Mouse (Mus musculus): ENCODE data around the gene Smim7. TPM values are rescaled to one million over a fixed set of nuclear protein-coding genes. Genes with fewer than 3 reads are reported as not detected.
A peak's percentile ranks its signal among the peaks of the same experiment; 100 is the strongest.

The Smim7 gene
- polyA plus RNA-seq, 1 experiment from 2014 or later: 77.9 TPM

GRCm38 (mm10) chr8:72555770-72556169 is 15.1 kb downstream of the Smim7 start:
- Histone ChIP-seq H3K4me1 (replicated peaks; ENCODE audit: control insufficient read depth, insufficient read depth, low read length) (no peaks in the 10 kb centered on the region), H3K27me3 (replicated peaks; ENCODE audit: control insufficient read depth, insufficient read depth, low read length) (no peaks in the 10 kb centered on the region), H3K36me3 (ENCODE audit: control insufficient read depth, insufficient read depth, low read length) (peaks cover 7% of the 10 kb centered on the region), H3K4me3 (ENCODE audit: low read depth, low read length) (no peak overlapping the region), H3K27ac (ENCODE audit: low read depth, low read length) (no peak overlapping the region), H3K9ac (ENCODE audit: low read depth, low read length) (no peak overlapping the region), H3K9me3 (ENCODE audit: control insufficient read depth, low read length) (no peaks in the 10 kb centered on the region), H3K4me2 (no peak overlapping the region)
- 59% methylated on average over 4 of the region's 4 CpGs for WGBS
- no peak for DNase-seq (ENCODE audit: low spot score)
- no peak for ATAC-seq (replicated peaks; ENCODE audit: low FRiP score)

DNA sequence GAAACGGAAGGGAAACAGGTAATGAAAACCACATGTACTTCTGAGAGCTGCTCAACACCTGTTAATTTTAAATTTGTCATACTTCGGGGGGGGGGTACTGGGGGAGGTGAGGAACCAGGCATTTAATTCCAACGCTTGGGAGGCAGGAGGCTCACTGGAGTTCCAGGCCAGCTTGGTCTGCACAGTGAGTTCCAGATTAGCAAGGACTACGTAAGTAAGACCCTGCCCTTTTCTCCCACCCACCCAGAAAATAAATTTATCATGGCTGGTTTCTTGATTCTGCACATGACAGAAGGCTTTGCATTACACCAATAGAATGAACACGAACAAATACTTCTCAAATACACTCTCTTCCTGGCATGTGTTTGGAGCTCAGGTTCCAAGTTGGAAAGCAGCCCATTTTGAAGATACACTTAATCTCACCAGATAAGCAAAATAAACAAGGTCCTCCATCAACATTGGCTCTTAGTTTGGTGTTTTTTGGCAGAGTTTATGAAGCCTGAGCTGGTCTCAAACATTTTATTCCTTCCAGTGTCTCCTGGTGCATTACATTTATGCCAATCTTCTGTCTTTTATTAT is 21.5 kb downstream of the Smim7 start:
- WGBS: 19% methylated on average over 5 of the region's 5 CpGs
- no peak for ATAC-seq (replicated peaks; ENCODE audit: low FRiP score)

GRCm38 (mm10) chr8:72548644-72549313 is 22.1 kb downstream of the Smim7 start:
- Histone ChIP-seq H3K27me3 (replicated peaks; ENCODE audit: control insufficient read depth, insufficient read depth, low read length) (no peaks in the 10 kb centered on the region), H3K36me3 (ENCODE audit: control insufficient read depth, insufficient read depth, low read length) (peaks cover 4% of the 10 kb centered on the region), H3K9me3 (ENCODE audit: control insufficient read depth, low read length) (no peaks in the 10 kb centered on the region), H3K27ac (ENCODE audit: low read depth, low read length) (peak overlapping the region; percentile 90), H3K4me3 (ENCODE audit: low read depth, low read length) (peak overlapping the region; percentile 90), H3K4me2 (peak overlapping the region; percentile 89), H3K9ac (ENCODE audit: low read depth, low read length) (peak overlapping the region; percentile 81), H3K4me1 (replicated peaks; ENCODE audit: control insufficient read depth, insufficient read depth, low read length) (peaks cover 21% of the 10 kb centered on the region)
- ATAC-seq (replicated peaks; ENCODE audit: low FRiP score): peak; percentile 52
- no peak for DNase-seq (ENCODE audit: low spot score)
- WGBS: under 1% methylated on average over 45 of the region's 45 CpGs

More for the DNA sequence above, 21.5 kb downstream of the Smim7 start:
- H3K27me3 ChIP-seq (replicated peaks; ENCODE audit: control insufficient read depth, insufficient read depth, low read length): no peaks in the 10 kb centered on the region
- H3K4me3 ChIP-seq (ENCODE audit: low read depth, low read length): peak overlapping the region; percentile 90
- H3K9ac ChIP-seq (ENCODE audit: low read depth, low read length): peak overlapping the region; percentile 81
- H3K4me1 ChIP-seq (replicated peaks; ENCODE audit: control insufficient read depth, insufficient read depth, low read length): peaks cover 21% of the 10 kb centered on the region
- H3K9me3 ChIP-seq (ENCODE audit: control insufficient read depth, low read length): no peaks in the 10 kb centered on the region
- H3K36me3 ChIP-seq (ENCODE audit: control insufficient read depth, insufficient read depth, low read length): peaks cover 4% of the 10 kb centered on the region
- peak overlapping the region; percentile 89 for H3K4me2 ChIP-seq
- H3K27ac ChIP-seq (ENCODE audit: low read depth, low read length): peak overlapping the region; percentile 90
- DNase-seq (ENCODE audit: low spot score): no peak

DNA sequence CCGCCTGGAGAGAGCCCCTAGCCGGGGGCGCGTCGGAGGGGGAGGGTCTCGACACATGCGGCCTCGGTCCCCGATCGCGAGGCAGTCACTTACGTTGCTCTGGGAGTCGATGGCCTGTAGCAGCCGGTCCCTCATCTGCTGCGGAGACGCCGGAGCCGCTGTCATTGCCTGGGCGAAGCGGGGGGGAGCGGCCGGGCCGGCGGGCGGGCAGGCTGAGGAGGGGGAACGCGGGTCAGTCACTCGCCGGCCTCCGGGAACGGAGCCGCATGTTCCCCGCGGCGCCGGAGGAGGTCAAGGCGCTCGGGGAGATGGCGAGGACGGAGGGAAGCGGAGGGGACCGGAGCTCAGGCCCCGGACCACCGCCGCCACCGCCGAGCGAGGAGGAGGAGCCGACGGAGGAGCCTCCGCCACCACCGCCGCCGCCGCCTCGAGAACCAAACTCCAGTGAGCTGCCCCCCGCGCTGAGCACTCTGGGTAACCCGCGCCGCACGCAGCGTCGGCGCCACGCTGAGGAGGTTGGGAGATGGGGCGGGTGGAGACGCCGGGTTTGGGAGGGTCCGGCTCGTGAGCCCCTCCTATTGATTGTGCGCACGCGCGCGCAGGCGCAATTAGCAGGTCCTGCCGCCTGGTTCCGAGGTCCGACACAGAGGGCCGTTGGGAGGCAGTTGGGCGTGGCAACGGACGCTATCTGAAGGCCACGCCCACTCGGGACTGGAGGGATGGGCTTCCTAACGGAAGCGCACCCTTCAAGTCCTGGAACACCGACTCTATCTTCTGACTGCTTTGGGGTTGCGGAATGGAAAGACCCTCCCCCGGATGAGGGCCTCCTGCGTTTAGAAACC is 22.9 kb downstream of the Smim7 start, which contains the start of gene Med26:
Med26 (minus strand) TSS at position 469 of the 842 bp plus-strand sequence.
- peaks cover 21% of the 10 kb centered on the region for H3K4me1 ChIP-seq (replicated peaks; ENCODE audit: control insufficient read depth, insufficient read depth, low read length)
- H3K4me3 ChIP-seq (ENCODE audit: low read depth, low read length): peak within 1 kb of the TSS; percentile 90
- peak within 1 kb of the TSS; percentile 90 for H3K27ac ChIP-seq (ENCODE audit: low read depth, low read length)
- peaks cover 10% of the 10 kb centered on the region for H3K36me3 ChIP-seq (ENCODE audit: control insufficient read depth, insufficient read depth, low read length)
- ATAC-seq (replicated peaks; ENCODE audit: low FRiP score) (peak; percentile 96), DNase-seq (ENCODE audit: low spot score) (peak; percentile 97)
- H3K9me3 ChIP-seq (ENCODE audit: control insufficient read depth, low read length): no peaks in the 10 kb centered on the region
- H3K9ac ChIP-seq (ENCODE audit: low read depth, low read length): peak within 1 kb of the TSS; percentile 93
- peak within 1 kb of the TSS; percentile 89 for H3K4me2 ChIP-seq
- WGBS: under 1% methylated on average over 91 of the region's 92 CpGs
- H3K27me3 ChIP-seq (replicated peaks; ENCODE audit: control insufficient read depth, insufficient read depth, low read length): no peaks in the 10 kb centered on the region

DNA sequence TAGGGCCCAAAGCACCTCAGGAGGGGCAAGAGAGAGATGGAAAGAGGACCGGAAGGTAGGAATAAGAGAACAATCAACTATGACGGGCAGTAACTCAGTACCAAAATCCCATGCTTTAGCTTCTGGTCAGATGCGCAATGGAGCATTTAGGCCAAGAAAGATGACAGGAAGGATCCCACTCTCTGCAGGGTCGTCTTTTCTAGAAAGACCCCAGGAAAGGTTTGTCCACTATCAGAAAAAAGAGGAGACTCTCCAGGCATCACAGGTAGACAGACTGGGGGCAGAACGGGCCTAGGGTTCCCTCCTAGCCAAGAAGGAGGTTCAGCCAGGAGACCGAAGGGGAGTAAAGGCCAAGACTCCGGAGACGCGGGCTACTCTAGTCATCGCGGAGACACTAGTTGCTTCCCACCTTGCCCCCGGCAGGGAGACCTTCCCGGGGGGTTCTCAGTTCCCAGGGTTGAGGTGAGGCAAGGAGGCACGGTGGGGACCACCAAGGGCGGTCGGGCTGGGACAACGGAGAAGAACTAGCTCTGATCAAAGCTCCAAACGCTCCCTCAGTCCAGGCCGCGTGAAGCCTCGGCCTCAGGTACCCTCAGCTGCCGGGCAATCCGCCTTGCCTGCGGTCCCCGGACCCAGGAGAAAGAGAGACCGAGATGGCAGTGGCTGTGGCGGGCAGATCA is 23.6 kb downstream of the Smim7 start:
- no peak; the same call in 1 of the 2 replicates for ATAC-seq (replicated peaks; ENCODE audit: low FRiP score)
- H3K4me2 ChIP-seq: peak overlapping the region; percentile 89
- peak overlapping the region; percentile 90 for H3K4me3 ChIP-seq (ENCODE audit: low read depth, low read length)
- H3K9ac ChIP-seq (ENCODE audit: low read depth, low read length): peak overlapping the region; percentile 93
- H3K4me1 ChIP-seq (replicated peaks; ENCODE audit: control insufficient read depth, insufficient read depth, low read length): peaks cover 26% of the 10 kb centered on the region
- 2% methylated on average over 27 of the region's 27 CpGs for WGBS
- peaks cover 10% of the 10 kb centered on the region for H3K36me3 ChIP-seq (ENCODE audit: control insufficient read depth, insufficient read depth, low read length)
- H3K9me3 ChIP-seq (ENCODE audit: control insufficient read depth, low read length): no peaks in the 10 kb centered on the region
- DNase-seq (ENCODE audit: low spot score): no peak
- peak overlapping the region; percentile 77 for H3K27ac ChIP-seq (ENCODE audit: low read depth, low read length)
- H3K27me3 ChIP-seq (replicated peaks; ENCODE audit: control insufficient read depth, insufficient read depth, low read length): no peaks in the 10 kb centered on the region

DNA sequence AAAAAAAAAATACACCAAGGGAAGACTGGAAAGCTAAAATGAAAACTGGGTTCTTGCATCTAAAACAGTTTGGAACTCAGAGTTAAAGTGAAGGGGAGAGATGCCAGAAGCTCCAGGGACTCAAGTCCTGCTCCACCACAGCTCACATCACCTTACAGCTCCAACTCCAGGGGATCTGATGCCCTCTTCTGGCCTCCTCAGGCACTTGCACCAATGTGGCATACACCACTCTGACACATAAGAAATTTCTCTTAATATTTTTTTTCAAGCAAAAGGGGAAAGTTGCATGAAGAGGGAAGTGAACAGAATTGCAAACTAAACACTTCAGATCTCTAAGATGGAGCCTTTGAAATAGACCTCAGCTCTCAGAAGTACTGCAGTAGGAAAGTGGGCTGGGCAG is 31.7 kb downstream of the Smim7 start:
- peaks cover 7% of the 10 kb centered on the region; the same call in 1 of the 2 replicates for H3K4me1 ChIP-seq (replicated peaks; ENCODE audit: control insufficient read depth, insufficient read depth, low read length)
- H3K4me2 ChIP-seq: no peak overlapping the region
- H3K4me3 ChIP-seq (ENCODE audit: low read depth, low read length): no peak overlapping the region
- no peaks in the 10 kb centered on the region for H3K27me3 ChIP-seq (replicated peaks; ENCODE audit: control insufficient read depth, insufficient read depth, low read length)
- no peak for ATAC-seq (replicated peaks; ENCODE audit: low FRiP score)
- no peaks in the 10 kb centered on the region for H3K9me3 ChIP-seq (ENCODE audit: control insufficient read depth, low read length)
- no peak overlapping the region for H3K9ac ChIP-seq (ENCODE audit: low read depth, low read length)
- no peak overlapping the region for H3K27ac ChIP-seq (ENCODE audit: low read depth, low read length)
- no peak for DNase-seq (ENCODE audit: low spot score)
- H3K36me3 ChIP-seq (ENCODE audit: control insufficient read depth, insufficient read depth, low read length): peaks cover 6% of the 10 kb centered on the region; the same call in 1 of the 2 replicates

DNA sequence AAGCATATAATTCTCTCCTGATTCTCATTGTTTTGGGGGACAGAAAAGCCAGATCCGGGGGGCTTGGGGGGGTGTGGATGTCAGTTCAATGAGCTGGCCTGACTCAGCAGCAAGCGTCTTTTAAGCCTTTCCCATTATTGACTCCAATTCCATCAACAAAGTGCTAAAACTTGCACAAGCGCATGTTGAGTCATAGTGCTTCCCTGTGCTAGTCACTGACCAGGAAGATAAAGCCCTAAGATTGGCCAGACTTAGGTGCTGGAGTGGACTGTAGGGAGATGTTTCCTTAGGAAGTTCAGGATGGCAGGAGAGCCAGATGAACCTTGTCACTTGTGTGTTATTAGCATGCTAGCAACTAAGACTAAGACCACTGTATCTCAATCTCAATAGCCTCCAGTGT is 36.0 kb downstream of the Smim7 start:
- Histone ChIP-seq H3K36me3 (ENCODE audit: control insufficient read depth, insufficient read depth, low read length) (no peaks in the 10 kb centered on the region; the same call in 1 of the 2 replicates), H3K4me2 (no peak overlapping the region), H3K27me3 (replicated peaks; ENCODE audit: control insufficient read depth, insufficient read depth, low read length) (no peaks in the 10 kb centered on the region), H3K4me3 (ENCODE audit: low read depth, low read length) (no peak overlapping the region), H3K9me3 (ENCODE audit: control insufficient read depth, low read length) (no peaks in the 10 kb centered on the region), H3K9ac (ENCODE audit: low read depth, low read length) (no peak overlapping the region), H3K27ac (ENCODE audit: low read depth, low read length) (no peak overlapping the region), H3K4me1 (replicated peaks; ENCODE audit: control insufficient read depth, insufficient read depth, low read length) (0 out of 2 replicates have a peak, but pooled peaks cover 2% of the 10 kb centered on the region)
- no peak for DNase-seq (ENCODE audit: low spot score)
- ATAC-seq (replicated peaks; ENCODE audit: low FRiP score): no peak
- WGBS: 88% methylated on average over 3 of the region's 3 CpGs

DNA sequence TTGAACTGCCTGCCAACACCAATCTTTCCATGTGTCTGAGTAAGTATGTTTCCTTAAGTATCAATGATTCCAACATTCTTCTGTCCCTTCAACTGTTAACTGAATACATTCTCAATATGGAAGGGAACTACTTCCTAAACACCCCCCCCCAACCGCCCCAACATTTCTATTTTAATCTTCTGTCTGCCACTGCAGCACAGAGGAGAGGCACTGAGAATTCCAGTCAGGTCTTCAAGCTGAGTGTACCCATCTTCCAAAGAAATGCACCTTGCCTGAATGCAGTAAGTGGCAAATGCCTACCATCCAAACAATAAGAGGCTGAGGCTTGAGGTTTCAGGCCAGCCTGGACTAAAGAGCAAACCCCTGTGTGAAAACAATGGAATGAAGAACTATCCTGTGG is 38.8 kb downstream of the Smim7 start:
- Histone ChIP-seq H3K4me1 (replicated peaks; ENCODE audit: control insufficient read depth, insufficient read depth, low read length) (no peaks in the 10 kb centered on the region), H3K4me2 (no peak overlapping the region), H3K36me3 (ENCODE audit: control insufficient read depth, insufficient read depth, low read length) (peaks cover under 1% of the 10 kb centered on the region; the same call in 1 of the 2 replicates), H3K27ac (ENCODE audit: low read depth, low read length) (no peak overlapping the region), H3K27me3 (replicated peaks; ENCODE audit: control insufficient read depth, insufficient read depth, low read length) (no peaks in the 10 kb centered on the region), H3K4me3 (ENCODE audit: low read depth, low read length) (no peak overlapping the region), H3K9me3 (ENCODE audit: control insufficient read depth, low read length) (no peaks in the 10 kb centered on the region), H3K9ac (ENCODE audit: low read depth, low read length) (no peak overlapping the region)
- ATAC-seq (replicated peaks; ENCODE audit: low FRiP score) (no peak), DNase-seq (ENCODE audit: low spot score) (no peak)
- 86% methylated on average over 1 of the region's 1 CpGs for WGBS

Measured in liver, embryonic 11.5 days (tissue).